Mouse (Mus musculus) neural tube, embryonic 13.5 days (tissue): ENCODE measurements at regions not wholly inside any gene's neighbourhood (a gene's known extent, or its start where the extent isn't known, plus 50 kb on each side); places are given as distances from the start of the nearest gene placed in this dataset.

Source experiments
- ATAC-seq: fragments of 200-750 bp; cut with Nextera tagmentation; 2 replicates; pipeline ENCODE4 v1.8.0; 2017; ENCODE audit warnings: low read depth, mild to moderate bottlenecking, moderate TSS enrichment, moderate library complexity
- H3K27ac ChIP-seq: fragments of 300-500 bp; sonication (generic); replicated peaks from 2 replicates; pipeline ENCODE4 v1.5.1; 2015; ENCODE audit warnings: moderate library complexity, mild to moderate bottlenecking, inconsistent platforms
- H3K27me3 ChIP-seq: fragments of 300-500 bp; sonication (generic); 2 replicates; pipeline ENCODE4 v1.6.1; 2015; ENCODE audit warnings: mild to moderate bottlenecking, inconsistent platforms
- H3K36me3 ChIP-seq: fragments of 300-500 bp; sonication (generic); 2 replicates; pipeline ENCODE4 v1.6.1; 2015; ENCODE audit warnings: mild to moderate bottlenecking, inconsistent platforms
- H3K4me1 ChIP-seq: fragments of 300-500 bp; sonication (generic); replicated peaks from 2 replicates; pipeline ENCODE4 v1.6.1; 2015; ENCODE audit warnings: inconsistent platforms
- H3K4me2 ChIP-seq: fragments of 300-500 bp; sonication (generic); 2 replicates; pipeline ENCODE4 v1.6.1; 2015; ENCODE audit warnings: inconsistent platforms, mild to moderate bottlenecking, moderate library complexity
- H3K4me3 ChIP-seq: fragments of 300-500 bp; sonication (generic); 2 replicates; pipeline ENCODE4 v1.5.1; 2015; ENCODE audit warnings: mild to moderate bottlenecking, inconsistent platforms
- H3K9ac ChIP-seq: fragments of 300-500 bp; sonication (generic); 2 replicates; pipeline ENCODE4 v1.6.1; 2015; ENCODE audit warnings: moderate library complexity, mild to moderate bottlenecking, inconsistent platforms
- H3K9me3 ChIP-seq: fragments of 300-500 bp; sonication (generic); 2 replicates; pipeline ENCODE4 v1.6.1; 2016; ENCODE audit warnings: inconsistent platforms
- WGBS: fragments of 180-500 bp; shearing (Covaris S2); methylation state at CpG from one replicate; pipeline ENCODE4 v1.1.7; 2015; 5-methylcytosine and 5-hydroxymethylcytosine counted together

DNA sequence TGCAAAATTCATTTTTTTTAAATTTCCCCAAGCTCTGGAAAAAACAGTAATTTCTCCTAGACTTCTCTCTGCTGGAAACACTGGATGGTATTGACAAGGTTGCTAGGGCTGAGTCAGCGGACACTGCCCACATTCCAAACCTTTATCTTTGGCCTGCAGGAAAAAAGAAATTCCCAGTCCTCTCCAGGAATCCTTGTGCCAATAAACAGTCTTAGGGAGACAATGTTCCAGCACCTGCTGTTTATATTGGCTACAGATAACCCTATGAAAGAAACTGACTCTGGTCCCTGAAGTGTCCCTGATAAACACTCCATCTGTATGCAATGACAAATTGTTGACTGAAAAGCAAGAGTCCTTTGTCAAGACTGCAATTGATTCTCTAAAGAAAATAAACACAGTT is 260.5 kb upstream of the Sgcd start:
- Histone ChIP-seq H3K9ac (no peak overlapping the region), H3K4me1 (0 out of 2 replicates have a peak, but pooled peaks cover 5% of the 10 kb centered on the region), H3K4me3 (no peak overlapping the region), H3K27ac (no peak overlapping the region), H3K9me3 (no peaks in the 10 kb centered on the region), H3K4me2 (no peak overlapping the region), H3K36me3 (no peaks in the 10 kb centered on the region), H3K27me3 (no peaks in the 10 kb centered on the region)
- 59% methylated on average over 1 of the region's 1 CpGs for WGBS
- ATAC-seq, result no peak

GRCm38 (mm10) chr11:48221156-48221555 is 232.4 kb upstream of the Sgcd start:
- Histone ChIP-seq H3K4me2 (no peak overlapping the region), H3K27me3 (no peaks in the 10 kb centered on the region), H3K9ac (no peak overlapping the region), H3K9me3 (no peaks in the 10 kb centered on the region), H3K4me3 (no peak overlapping the region), H3K4me1 (no peaks in the 10 kb centered on the region), H3K27ac (no peak overlapping the region), H3K36me3 (no peaks in the 10 kb centered on the region)
- no peak for ATAC-seq
- WGBS, result 67% methylated on average over 4 of the region's 4 CpGs

DNA sequence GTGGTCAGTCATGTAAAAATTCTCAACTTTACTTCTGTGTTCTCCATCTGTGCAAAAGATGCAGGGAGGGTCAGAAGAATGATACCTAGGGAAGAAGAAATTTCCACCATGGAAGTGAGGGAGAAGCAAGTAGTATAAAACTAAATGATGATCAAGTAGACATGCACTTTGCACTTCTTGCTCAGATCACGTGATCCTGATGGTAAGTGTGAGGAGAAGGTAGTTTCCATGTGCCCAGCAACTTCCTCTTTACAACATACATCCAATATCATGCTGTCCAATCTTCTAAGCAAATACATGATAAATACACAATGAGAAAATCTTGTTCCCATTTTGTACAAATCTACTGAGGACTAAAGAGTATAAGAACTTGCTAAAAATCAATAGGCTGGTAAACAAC is 230.4 kb upstream of the Sgcd start:
- H3K4me3 ChIP-seq, result no peak overlapping the region
- no peak overlapping the region for H3K4me2 ChIP-seq
- no peaks in the 10 kb centered on the region for H3K4me1 ChIP-seq
- ATAC-seq, result no peak
- no peak overlapping the region for H3K9ac ChIP-seq
- H3K27me3 ChIP-seq, result no peaks in the 10 kb centered on the region
- H3K9me3 ChIP-seq, result no peaks in the 10 kb centered on the region
- WGBS, result 81% methylated on average over 1 of the region's 1 CpGs
- no peaks in the 10 kb centered on the region for H3K36me3 ChIP-seq
- H3K27ac ChIP-seq, result no peak overlapping the region

- Histone ChIP-seq H3K36me3 (no peaks in the 10 kb centered on the region), H3K4me2 (no peak overlapping the region), H3K4me3 (no peak overlapping the region), H3K4me1 (no peaks in the 10 kb centered on the region), H3K27ac (no peak overlapping the region), H3K27me3 (no peaks in the 10 kb centered on the region), H3K9ac (no peak overlapping the region), H3K9me3 (no peaks in the 10 kb centered on the region)
- ATAC-seq, result no peak
- 69% methylated on average over 2 of the region's 2 CpGs for WGBS
These were observed 228.0 kb upstream of the Sgcd start for GRCm38 (mm10) chr11:48216762-48217161.

- Histone ChIP-seq H3K9ac (no peak overlapping the region), H3K4me2 (no peak overlapping the region), H3K4me1 (no peaks in the 10 kb centered on the region), H3K4me3 (no peak overlapping the region), H3K36me3 (no peaks in the 10 kb centered on the region), H3K27me3 (no peaks in the 10 kb centered on the region), H3K27ac (no peak overlapping the region), H3K9me3 (no peaks in the 10 kb centered on the region)
- 60% methylated on average over 4 of the region's 4 CpGs for WGBS
- ATAC-seq, result no peak
These were observed 197.8 kb upstream of the Sgcd start for GRCm38 (mm10) chr11:48186604-48187003.

GRCm38 (mm10) chr11:48178943-48179342 is 190.2 kb upstream of the Sgcd start:
- ATAC-seq, result no peak
- Histone ChIP-seq H3K27ac (no peak overlapping the region), H3K9me3 (no peaks in the 10 kb centered on the region), H3K4me2 (no peak overlapping the region), H3K36me3 (no peaks in the 10 kb centered on the region), H3K27me3 (no peaks in the 10 kb centered on the region), H3K9ac (no peak overlapping the region), H3K4me3 (no peak overlapping the region), H3K4me1 (no peaks in the 10 kb centered on the region)

- H3K36me3 ChIP-seq, result no peaks in the 10 kb centered on the region
- no peak overlapping the region for H3K27ac ChIP-seq
- no peak for ATAC-seq
- WGBS, result 39% methylated on average over 3 of the region's 3 CpGs
- no peaks in the 10 kb centered on the region for H3K27me3 ChIP-seq
- no peak overlapping the region for H3K4me3 ChIP-seq
- no peak overlapping the region for H3K4me2 ChIP-seq
- no peaks in the 10 kb centered on the region for H3K4me1 ChIP-seq
- no peak overlapping the region for H3K9ac ChIP-seq
- H3K9me3 ChIP-seq, result no peaks in the 10 kb centered on the region
These were observed 189.4 kb upstream of the Sgcd start for GRCm38 (mm10) chr11:48178174-48178573.

DNA sequence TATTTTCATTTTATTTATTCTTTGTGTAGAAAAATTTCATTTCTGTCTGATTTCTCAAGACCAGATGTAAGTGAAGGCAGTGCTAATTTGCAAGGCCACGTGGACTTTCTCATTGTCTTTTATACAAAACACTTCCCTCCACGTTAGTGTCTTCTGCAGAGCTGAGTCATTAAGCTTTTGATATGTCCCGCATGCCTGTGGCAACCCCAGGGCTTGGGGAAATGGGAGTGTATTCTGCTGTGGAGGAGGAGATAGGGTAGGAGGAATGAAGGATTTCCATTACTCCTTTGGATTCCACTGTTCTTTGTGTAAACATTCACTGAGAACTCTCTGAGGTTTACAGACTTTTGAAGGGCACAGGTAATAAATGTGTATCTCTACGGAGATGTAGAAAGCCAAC is 187.7 kb upstream of the Sgcd start:
- 80% methylated on average over 4 of the region's 4 CpGs for WGBS

DNA sequence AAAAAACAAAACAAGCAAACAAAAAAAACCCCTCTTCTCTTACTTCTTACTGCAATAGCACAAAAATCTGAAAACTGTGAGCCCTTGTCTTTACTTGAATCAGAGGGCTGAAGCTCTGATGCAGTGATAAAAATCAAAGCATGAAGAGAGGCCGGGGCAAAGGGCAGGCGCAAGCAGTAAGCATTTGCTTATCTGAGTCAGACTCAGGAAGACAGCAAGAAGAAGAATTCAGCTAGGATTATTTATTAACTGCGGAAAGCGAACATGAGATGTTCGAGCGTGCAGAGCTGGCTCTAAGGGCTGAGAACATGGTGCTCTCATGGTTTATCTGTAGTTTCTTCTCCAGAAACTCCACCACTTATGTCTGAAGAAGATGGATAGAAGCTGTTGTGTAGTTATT is 163.4 kb upstream of the Sgcd start:
- Histone ChIP-seq H3K27ac (no peak overlapping the region), H3K4me3 (no peak overlapping the region)
- WGBS, result 87% methylated on average over 6 of the region's 6 CpGs

More for the DNA sequence above, 187.7 kb upstream of the Sgcd start:
- ATAC-seq, result no peak
- no peak overlapping the region for H3K4me2 ChIP-seq
- H3K27ac ChIP-seq, result no peak overlapping the region
- no peak overlapping the region for H3K9ac ChIP-seq
- H3K36me3 ChIP-seq, result no peaks in the 10 kb centered on the region
- no peaks in the 10 kb centered on the region for H3K9me3 ChIP-seq
- H3K4me3 ChIP-seq, result no peak overlapping the region
- no peaks in the 10 kb centered on the region for H3K4me1 ChIP-seq
- no peaks in the 10 kb centered on the region for H3K27me3 ChIP-seq

DNA sequence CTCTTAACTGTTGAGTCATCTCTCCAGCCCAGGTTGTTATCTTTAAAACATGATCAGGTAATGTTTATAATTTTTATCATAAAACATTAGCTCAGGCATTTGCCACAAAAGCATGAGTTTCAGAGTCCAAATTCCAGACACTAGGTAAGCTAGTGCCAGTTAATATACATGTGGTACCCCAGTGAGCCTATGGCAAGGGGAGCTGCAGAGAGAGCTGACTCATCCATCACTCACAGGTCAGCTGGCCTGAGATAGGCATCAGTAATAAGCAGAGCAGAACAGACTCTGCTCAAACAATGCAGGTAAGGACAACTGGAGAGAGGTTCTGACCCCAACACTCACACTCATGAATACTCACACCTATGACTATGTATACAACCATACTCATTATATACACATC is 144.6 kb upstream of the Sgcd start:
- no peaks in the 10 kb centered on the region for H3K4me1 ChIP-seq
- H3K27me3 ChIP-seq, result no peaks in the 10 kb centered on the region
- no peaks in the 10 kb centered on the region for H3K9me3 ChIP-seq
- H3K36me3 ChIP-seq, result no peaks in the 10 kb centered on the region
- H3K4me2 ChIP-seq, result no peak overlapping the region
- H3K9ac ChIP-seq, result no peak overlapping the region
- H3K27ac ChIP-seq, result no peak overlapping the region
- no peak overlapping the region for H3K4me3 ChIP-seq
- ATAC-seq, result no peak

More for the DNA sequence above, 163.4 kb upstream of the Sgcd start:
- Histone ChIP-seq H3K9ac (no peak overlapping the region), H3K9me3 (no peaks in the 10 kb centered on the region), H3K4me2 (no peak overlapping the region), H3K27me3 (no peaks in the 10 kb centered on the region), H3K4me1 (no peaks in the 10 kb centered on the region), H3K36me3 (no peaks in the 10 kb centered on the region)
- ATAC-seq, result no peak

- H3K27me3 ChIP-seq, result no peaks in the 10 kb centered on the region
- H3K36me3 ChIP-seq, result no peaks in the 10 kb centered on the region
- H3K9ac ChIP-seq, result no peak overlapping the region
- 87% methylated on average over 3 of the region's 3 CpGs for WGBS
- no peaks in the 10 kb centered on the region for H3K4me1 ChIP-seq
- H3K4me3 ChIP-seq, result no peak overlapping the region
- no peak for ATAC-seq
- H3K9me3 ChIP-seq, result no peaks in the 10 kb centered on the region
- H3K4me2 ChIP-seq, result no peak overlapping the region
- no peak overlapping the region for H3K27ac ChIP-seq
These were observed 109.3 kb upstream of the Sgcd start for GRCm38 (mm10) chr11:48098063-48098462.

GRCm38 (mm10) chr11:48097455-48097854 is 108.7 kb upstream of the Sgcd start:
- Histone ChIP-seq H3K4me3 (no peak overlapping the region), H3K9ac (no peak overlapping the region), H3K27me3 (no peaks in the 10 kb centered on the region), H3K4me1 (no peaks in the 10 kb centered on the region), H3K27ac (no peak overlapping the region), H3K4me2 (no peak overlapping the region), H3K36me3 (no peaks in the 10 kb centered on the region), H3K9me3 (no peaks in the 10 kb centered on the region)
- 88% methylated on average over 6 of the region's 6 CpGs for WGBS
- ATAC-seq, result no peak

DNA sequence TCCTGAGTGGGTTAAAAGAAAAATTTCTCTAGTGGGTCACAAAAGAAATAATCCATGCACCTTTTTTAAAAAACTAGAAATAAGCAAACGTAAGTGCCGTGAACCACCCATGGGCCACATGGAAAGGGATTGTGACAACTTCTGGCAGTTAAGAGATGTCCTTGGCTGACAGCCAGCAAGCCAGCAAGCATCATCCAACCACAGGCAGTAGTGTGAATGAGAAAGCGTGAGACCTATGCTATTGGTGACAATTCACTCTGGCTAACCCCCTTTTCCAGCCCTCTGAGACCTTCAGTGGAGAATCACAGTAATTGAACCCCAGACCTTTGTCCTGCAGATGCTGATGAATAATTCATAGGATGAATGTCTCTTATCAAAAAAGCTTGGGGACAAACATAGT is 78.3 kb upstream of the Sgcd start:
- H3K4me3 ChIP-seq, result no peak overlapping the region
- H3K4me2 ChIP-seq, result no peak overlapping the region
- ATAC-seq, result no peak
- H3K4me1 ChIP-seq, result no peaks in the 10 kb centered on the region
- H3K27ac ChIP-seq, result no peak overlapping the region
- H3K9me3 ChIP-seq, result no peaks in the 10 kb centered on the region
- no peak overlapping the region for H3K9ac ChIP-seq
- H3K27me3 ChIP-seq, result no peaks in the 10 kb centered on the region
- H3K36me3 ChIP-seq, result no peaks in the 10 kb centered on the region
- 51% methylated on average over 3 of the region's 3 CpGs for WGBS

GRCm38 (mm10) chr11:48063719-48064118 is 75.0 kb upstream of the Sgcd start:
- WGBS, result 81% methylated on average over 9 of the region's 9 CpGs
- no peak overlapping the region for H3K9ac ChIP-seq
- no peak overlapping the region for H3K27ac ChIP-seq
- no peak overlapping the region for H3K4me2 ChIP-seq
- no peaks in the 10 kb centered on the region for H3K36me3 ChIP-seq
- ATAC-seq, result no peak
- H3K4me1 ChIP-seq, result no peaks in the 10 kb centered on the region
- H3K4me3 ChIP-seq, result no peak overlapping the region
- H3K9me3 ChIP-seq, result no peaks in the 10 kb centered on the region
- H3K27me3 ChIP-seq, result no peaks in the 10 kb centered on the region
